Mouse (Mus musculus): ENCODE measurements around the gene Doc2g. TPM values are rescaled to one million over a fixed set of nuclear protein-coding genes. Genes with fewer than 3 reads are reported as not detected.
"Not testable (repeated sequence)": the region's sequence is repeated elsewhere in the genome, so short reads cannot be mapped to it uniquely, and the experiment has no call there.

Gene Doc2g
- not detected in 2 replicates for polyA plus RNA-seq (2012; ENCODE audit: insufficient read depth, insufficient read length, low replicate concordance, missing spikeins)

DNA sequence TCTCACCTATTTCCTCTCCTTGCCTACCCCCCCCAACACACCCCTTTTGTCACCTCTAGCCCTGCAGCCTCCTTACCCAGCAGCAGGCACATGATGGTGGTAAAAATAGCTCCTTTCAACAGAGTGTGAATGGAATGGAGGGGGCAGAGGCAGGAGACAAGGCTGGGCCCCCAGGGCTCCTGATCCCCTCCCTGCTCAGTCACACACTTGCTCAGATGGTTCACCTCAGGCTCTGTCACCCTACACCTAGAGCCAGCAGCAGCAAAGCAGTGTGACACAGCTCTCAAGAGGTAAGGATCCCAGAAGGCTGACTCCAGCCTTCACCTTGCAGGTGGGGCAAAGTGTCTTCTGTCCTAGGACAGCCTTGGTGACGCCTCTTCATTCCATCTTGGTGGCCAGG is at the start of gene Doc2g:
Doc2g (plus strand) TSS at position 202 of the 400 bp plus-strand sequence.
- Histone ChIP-seq H3K4me1 (ENCODE audit: control insufficient read depth, insufficient read depth, low read length) (peaks cover 24% of the 10 kb centered on the region), H3K4me3 (ENCODE audit: insufficient read depth, low read depth, low read length) (peak within 1 kb of the TSS; percentile 10; the same call in 1 of the 2 replicates), H3K27ac (ENCODE audit: insufficient read depth, low read depth, low read length) (peak within 1 kb of the TSS; percentile 16; the same call in 1 of the 2 replicates)
- no peak for TF ChIP-seq POLR2A (IDR thresholded peaks at IDR 0.05; ENCODE audit: insufficient read depth, low read depth, low read length)
- no peak for TF ChIP-seq CTCF (IDR thresholded peaks at IDR 0.05; ENCODE audit: insufficient read depth, low read depth, low read length)
- WGBS, result 82% methylated on average over 1 of the region's 1 CpGs

DNA sequence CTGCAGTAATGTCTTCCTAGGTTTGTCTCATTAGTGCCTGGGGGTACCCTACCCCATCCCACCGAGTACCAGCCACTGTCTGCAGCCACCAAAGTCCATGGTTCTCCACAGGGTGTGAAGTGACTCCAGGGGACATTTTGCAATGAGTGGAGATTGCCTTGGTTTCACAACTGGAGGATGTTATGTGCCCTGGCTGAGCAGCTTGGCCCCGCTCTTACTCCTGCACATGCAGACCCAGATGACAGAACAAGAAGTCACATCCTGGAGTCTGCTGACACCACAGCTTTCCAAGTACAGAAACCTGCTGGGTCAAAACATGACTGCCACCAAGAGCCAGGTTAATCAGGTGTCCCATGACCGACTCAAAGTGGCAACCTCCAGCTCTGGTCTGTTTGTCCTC is 48.1 kb upstream of the Doc2g start:
- 83% methylated on average over 3 of the region's 3 CpGs for WGBS
- no peak overlapping the region for H3K4me3 ChIP-seq (ENCODE audit: insufficient read depth, low read depth, low read length)
- H3K27ac ChIP-seq (ENCODE audit: insufficient read depth, low read depth, low read length), result no peak overlapping the region
- TF ChIP-seq POLR2A (IDR thresholded peaks at IDR 0.05; ENCODE audit: insufficient read depth, low read depth, low read length) (no peak), CTCF (IDR thresholded peaks at IDR 0.05; ENCODE audit: insufficient read depth, low read depth, low read length) (no peak)
- no peaks in the 10 kb centered on the region for H3K4me1 ChIP-seq (ENCODE audit: control insufficient read depth, insufficient read depth, low read length)

DNA sequence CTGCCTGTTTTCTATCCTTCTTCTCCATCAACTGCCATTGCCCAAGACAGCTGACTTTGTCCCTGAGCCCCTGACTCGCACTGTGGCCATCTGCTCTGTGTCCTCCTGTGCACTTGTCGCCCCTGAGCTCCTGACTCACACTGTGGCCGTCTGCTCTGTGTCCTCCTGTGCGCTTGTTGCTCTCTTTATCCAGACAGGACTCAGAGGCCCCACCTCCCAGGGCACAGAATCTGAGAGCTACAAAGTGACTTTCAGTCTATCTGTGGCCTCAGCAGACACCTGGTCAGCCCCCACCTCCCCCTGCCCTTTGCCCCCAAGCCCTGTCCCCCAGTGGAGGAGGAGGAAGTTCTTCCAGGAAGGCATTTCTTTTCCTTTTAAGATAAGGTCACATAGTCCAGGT is 47.3 kb upstream of the Doc2g start:
- no peak overlapping the region for H3K27ac ChIP-seq (ENCODE audit: insufficient read depth, low read depth, low read length)
- TF ChIP-seq CTCF (IDR thresholded peaks at IDR 0.05; ENCODE audit: insufficient read depth, low read depth, low read length) (no peak), POLR2A (IDR thresholded peaks at IDR 0.05; ENCODE audit: insufficient read depth, low read depth, low read length) (no peak)
- H3K4me1 ChIP-seq (ENCODE audit: control insufficient read depth, insufficient read depth, low read length), result no peaks in the 10 kb centered on the region
- no peak overlapping the region for H3K4me3 ChIP-seq (ENCODE audit: insufficient read depth, low read depth, low read length)
- 69% methylated on average over 4 of the region's 4 CpGs for WGBS

DNA sequence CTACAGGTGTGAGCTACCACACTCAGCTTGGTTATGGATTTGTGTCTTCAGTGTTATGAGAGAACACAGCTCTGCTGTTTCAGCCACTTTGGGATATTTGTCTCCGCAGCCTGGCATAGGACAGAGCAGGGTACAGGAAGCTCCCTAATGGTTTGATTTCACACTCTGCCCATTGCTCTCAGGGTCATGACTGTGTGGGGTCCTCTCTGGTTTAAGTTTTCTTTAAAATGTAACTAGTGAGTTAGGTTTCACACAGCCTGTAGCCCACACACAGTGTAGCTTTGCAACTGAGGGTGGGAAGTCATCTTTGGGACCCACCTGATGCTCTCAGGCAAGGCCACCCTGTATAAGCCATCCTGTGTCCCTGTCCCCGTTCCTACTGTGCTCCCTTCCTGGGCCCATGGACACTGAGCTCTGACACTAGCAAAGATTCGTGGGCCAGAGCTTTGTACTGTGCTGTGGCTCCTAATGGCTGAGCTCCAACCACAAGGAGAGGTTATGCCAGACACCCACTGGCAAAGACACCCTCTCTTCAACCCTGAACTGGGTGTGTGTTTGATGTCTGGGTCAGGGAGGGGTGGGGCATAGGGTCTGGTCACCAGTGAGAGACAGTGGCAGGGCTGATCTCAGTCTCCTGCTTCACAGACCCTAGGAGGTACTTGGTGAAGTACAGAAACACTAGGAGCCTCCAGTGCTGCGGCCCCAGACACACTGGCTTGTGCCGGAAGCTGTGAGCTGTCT is 45.6 kb upstream of the Doc2g start:
- not testable (repeated sequence) for H3K4me1 ChIP-seq (ENCODE audit: control insufficient read depth, insufficient read depth, low read length); H3K4me3 ChIP-seq (ENCODE audit: insufficient read depth, low read depth, low read length); H3K27ac ChIP-seq (ENCODE audit: insufficient read depth, low read depth, low read length)
- 87% methylated on average over 5 of the region's 5 CpGs for WGBS

DNA sequence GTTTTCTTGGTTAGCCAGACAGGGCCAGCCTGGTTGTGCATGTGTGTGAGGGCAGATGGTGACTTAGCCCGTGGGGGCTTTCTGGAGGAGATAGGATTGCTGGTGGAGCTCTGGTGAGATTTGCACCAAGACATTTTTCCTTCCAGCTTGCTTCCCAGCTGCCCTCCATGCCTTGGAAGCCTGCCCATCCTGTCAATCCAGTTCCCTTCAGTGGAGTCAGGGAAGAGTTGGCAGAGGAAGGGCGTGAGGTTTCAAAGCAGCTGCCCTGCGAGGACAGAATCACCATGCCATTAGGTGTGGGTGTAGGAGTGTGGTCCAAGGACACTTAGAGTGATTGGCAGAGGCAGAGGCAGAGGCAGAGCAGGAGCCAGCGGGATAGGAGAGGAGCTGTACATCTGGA is 44.6 kb upstream of the Doc2g start, which contains the start of gene Aldh3b3:
Aldh3b3 (plus strand) TSS at position 176 of the 400 bp plus-strand sequence.
- Histone ChIP-seq H3K27ac (ENCODE audit: insufficient read depth, low read depth, low read length) (no peak within 1 kb of the TSS), H3K4me3 (ENCODE audit: insufficient read depth, low read depth, low read length) (no peak within 1 kb of the TSS), H3K4me1 (ENCODE audit: control insufficient read depth, insufficient read depth, low read length) (peaks cover 3% of the 10 kb centered on the region; the same call in 1 of the 2 replicates)
- TF ChIP-seq CTCF (IDR thresholded peaks at IDR 0.05; ENCODE audit: insufficient read depth, low read depth, low read length), result no peak
- no peak for TF ChIP-seq POLR2A (IDR thresholded peaks at IDR 0.05; ENCODE audit: insufficient read depth, low read depth, low read length)
- WGBS, result 46% methylated on average over 4 of the region's 4 CpGs

DNA sequence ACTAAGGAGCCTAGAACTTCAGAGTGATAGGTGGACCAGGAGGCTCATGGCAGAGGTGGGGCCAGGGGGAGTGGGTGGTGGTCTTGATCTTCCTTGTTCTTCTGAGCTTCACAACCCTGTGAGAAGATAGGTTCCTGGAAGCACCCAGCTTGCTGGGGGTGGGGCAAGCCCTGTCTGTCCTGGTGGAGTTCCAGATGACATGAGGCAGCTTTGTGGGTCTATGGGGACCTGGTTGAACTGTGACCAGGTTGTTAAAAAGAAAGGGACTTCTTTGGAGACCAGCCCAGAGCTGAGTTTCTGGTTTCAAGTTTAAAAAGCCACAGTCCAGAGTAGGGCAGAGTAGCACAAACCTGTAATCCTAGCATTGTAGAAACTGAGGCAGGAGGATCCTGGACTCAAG is 44.1 kb upstream of the Doc2g start:
- H3K27ac ChIP-seq (ENCODE audit: insufficient read depth, low read depth, low read length), result no peak overlapping the region
- TF ChIP-seq CTCF (IDR thresholded peaks at IDR 0.05; ENCODE audit: insufficient read depth, low read depth, low read length) (no peak), POLR2A (IDR thresholded peaks at IDR 0.05; ENCODE audit: insufficient read depth, low read depth, low read length) (no peak)
- H3K4me1 ChIP-seq (ENCODE audit: control insufficient read depth, insufficient read depth, low read length), result peaks cover 3% of the 10 kb centered on the region; the same call in 1 of the 2 replicates
- no peak overlapping the region for H3K4me3 ChIP-seq (ENCODE audit: insufficient read depth, low read depth, low read length)

DNA sequence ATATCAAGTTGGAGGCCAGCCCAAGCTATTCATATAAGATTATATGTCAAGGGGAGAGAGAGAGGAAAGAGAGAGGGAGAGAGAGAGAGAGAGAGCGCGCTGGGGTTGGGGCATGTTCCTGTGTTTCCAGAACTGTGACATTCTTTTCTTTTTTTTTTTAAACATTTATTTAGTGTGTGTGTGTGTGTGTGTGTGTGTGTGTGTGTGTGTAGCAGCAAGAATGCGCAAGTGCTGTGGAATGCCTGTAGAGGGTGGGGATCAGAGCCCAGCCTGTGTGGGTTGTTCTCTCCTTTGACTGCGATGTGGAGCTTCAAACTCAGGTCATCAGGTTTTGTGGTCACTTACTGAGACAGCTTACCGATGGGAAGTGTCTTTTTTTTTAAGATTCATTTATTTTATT is 42.9 kb upstream of the Doc2g start:
- TF ChIP-seq CTCF (IDR thresholded peaks at IDR 0.05; ENCODE audit: insufficient read depth, low read depth, low read length) (no peak), POLR2A (IDR thresholded peaks at IDR 0.05; ENCODE audit: insufficient read depth, low read depth, low read length) (no peak)
- Histone ChIP-seq H3K27ac (ENCODE audit: insufficient read depth, low read depth, low read length) (no peak overlapping the region), H3K4me3 (ENCODE audit: insufficient read depth, low read depth, low read length) (no peak overlapping the region), H3K4me1 (ENCODE audit: control insufficient read depth, insufficient read depth, low read length) (peaks cover 3% of the 10 kb centered on the region; the same call in 1 of the 2 replicates)
- whole genome bisulfite sequencing, result 87% methylated on average over 5 of the region's 5 CpGs

DNA sequence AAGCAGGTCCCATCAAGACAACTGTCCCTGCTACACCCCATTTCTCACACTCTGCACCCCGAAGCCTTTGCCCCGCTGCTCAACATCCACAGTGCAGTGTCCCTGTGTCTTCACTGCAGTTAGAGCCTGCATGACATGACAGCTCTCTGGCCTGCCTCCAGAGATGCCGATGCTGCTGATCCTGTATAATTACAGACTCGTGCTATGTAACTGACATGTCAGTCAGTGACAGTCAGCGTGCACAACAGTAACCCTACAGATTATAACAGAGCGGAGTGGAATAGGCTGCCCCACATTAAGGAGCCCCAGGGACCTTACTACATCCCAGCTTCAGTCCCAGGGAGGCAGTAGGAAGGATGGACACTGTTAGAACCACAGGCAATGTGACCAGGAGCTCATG is 41.3 kb upstream of the Doc2g start:
- whole genome bisulfite sequencing, result 48% methylated on average over 6 of the region's 6 CpGs
- not testable (repeated sequence) for H3K4me3 ChIP-seq (ENCODE audit: insufficient read depth, low read depth, low read length); H3K4me1 ChIP-seq (ENCODE audit: control insufficient read depth, insufficient read depth, low read length)

DNA sequence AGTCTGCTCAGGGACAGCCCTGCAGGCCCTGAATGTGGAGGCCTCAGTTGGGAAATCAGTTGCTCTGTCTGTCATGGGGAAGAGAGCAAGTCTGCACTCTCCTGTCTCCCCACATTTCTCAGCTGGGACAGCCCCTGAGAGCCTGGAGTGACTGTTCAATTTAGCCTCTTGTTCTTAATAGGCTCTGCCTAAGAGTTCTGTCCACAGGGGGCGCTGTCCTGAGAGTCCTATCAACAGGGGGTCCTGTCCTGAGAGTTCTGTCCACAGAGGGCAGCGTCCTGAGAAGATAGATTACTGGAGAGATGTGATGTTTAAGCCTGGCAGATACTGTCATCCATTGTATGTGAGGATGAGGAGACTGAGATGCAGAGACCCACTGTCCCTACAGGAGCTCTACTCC is 40.6 kb upstream of the Doc2g start:
- 36% methylated on average over 2 of the region's 2 CpGs for WGBS
- no peak for TF ChIP-seq POLR2A (IDR thresholded peaks at IDR 0.05; ENCODE audit: insufficient read depth, low read depth, low read length)
- TF ChIP-seq CTCF (IDR thresholded peaks at IDR 0.05; ENCODE audit: insufficient read depth, low read depth, low read length), result no peak
- Histone ChIP-seq H3K4me3 (ENCODE audit: insufficient read depth, low read depth, low read length) (no peak overlapping the region), H3K4me1 (ENCODE audit: control insufficient read depth, insufficient read depth, low read length) (peaks cover 3% of the 10 kb centered on the region; the same call in 1 of the 2 replicates), H3K27ac (ENCODE audit: insufficient read depth, low read depth, low read length) (no peak overlapping the region)

More for the DNA sequence above, 41.3 kb upstream of the Doc2g start:
- H3K27ac ChIP-seq (ENCODE audit: insufficient read depth, low read depth, low read length), result not testable (repeated sequence)

Measured in olfactory bulb, adult 2 months (tissue).